Mouse (Mus musculus) kidney, postnatal 25 days (tissue): ENCODE data around the gene Zdhhc11.
"Not testable (repeated sequence)": the region's sequence is repeated elsewhere in the genome, so short reads cannot be mapped to it uniquely, and the experiment has no call there.

ENCODE experiments used
- DNase-seq, 2 experiments: peaks; one replicate each; pipeline ENCODE4 v3.0.0; 2021; ENCODE audit warnings: mixed read lengths in 2 of 2

Zdhhc11 gene

GRCm38 (mm10) chr13:73963551-73963950 is at the start of gene Zdhhc11:
Gene Zdhhc11 (plus strand): TSS chr13:73963851.
- DNase-seq, result no peak

GRCm38 (mm10) chr13:73932201-73932600 is 31.4 kb upstream of the Zdhhc11 start:
- no peak for DNase-seq

GRCm38 (mm10) chr13:73936938-73937320 is 26.7 kb upstream of the Zdhhc11 start:
- DNase-seq, result no peak

GRCm38 (mm10) chr13:73937321-73938176 is 26.1 kb upstream of the Zdhhc11 start, which contains the start of the genes Trip13 and Brd9:
Gene Trip13 (minus strand): TSS chr13:73937784.
Gene Brd9 (plus strand): TSS chr13:73937811.
- peak; percentile 89 to 94 for DNase-seq

GRCm38 (mm10) chr13:73938177-73938560 is 25.5 kb upstream of the Zdhhc11 start:
- no peak for DNase-seq

GRCm38 (mm10) chr13:73939101-73939500 is 24.6 kb upstream of the Zdhhc11 start:
- DNase-seq, result no peak

GRCm38 (mm10) chr13:73944606-73945005 is 19.0 kb upstream of the Zdhhc11 start:
- no peak for DNase-seq

- no peak for DNase-seq
Observed at GRCm38 (mm10) chr13:73953551-73954130, 10.0 kb upstream of the Zdhhc11 start.

GRCm38 (mm10) chr13:73954666-73955065 is 9.0 kb upstream of the Zdhhc11 start:
- no peak for DNase-seq

- no peak for DNase-seq
Observed at GRCm38 (mm10) chr13:73955531-73955930, 8.1 kb upstream of the Zdhhc11 start.

- peak in 1 of 2 experiments; percentile 3 for DNase-seq
Observed at GRCm38 (mm10) chr13:73960117-73960652, 3.5 kb upstream of the Zdhhc11 start.

GRCm38 (mm10) chr13:73961177-73961576 is 2.5 kb upstream of the Zdhhc11 start:
- no peak for DNase-seq

GRCm38 (mm10) chr13:73970545-73971448 is 7.1 kb downstream of the Zdhhc11 start:
- DNase-seq, result peak; percentile 78 to 88

- no peak for DNase-seq
Observed at GRCm38 (mm10) chr13:73974523-73974922, 10.9 kb downstream of the Zdhhc11 start.

GRCm38 (mm10) chr13:73976935-73977334 is 13.3 kb downstream of the Zdhhc11 start:
- no peak for DNase-seq

- DNase-seq, result no peak
Observed at GRCm38 (mm10) chr13:73990325-73990724, 26.7 kb downstream of the Zdhhc11 start.

GRCm38 (mm10) chr13:73990761-73991160 is 27.1 kb downstream of the Zdhhc11 start:
- no peak for DNase-seq

- DNase-seq, result no peak
Observed at GRCm38 (mm10) chr13:73991267-73991666, 27.6 kb downstream of the Zdhhc11 start.

- DNase-seq, result no peak
Observed at GRCm38 (mm10) chr13:73996456-73996855, 32.8 kb downstream of the Zdhhc11 start.

GRCm38 (mm10) chr13:74000519-74000918 is 36.9 kb downstream of the Zdhhc11 start:
- DNase-seq, result no peak

GRCm38 (mm10) chr13:74000961-74001360 is 37.3 kb downstream of the Zdhhc11 start:
- no peak for DNase-seq

GRCm38 (mm10) chr13:74001492-74001891 is 37.8 kb downstream of the Zdhhc11 start:
- DNase-seq, result no peak

- DNase-seq, result not testable (repeated sequence)
Observed at GRCm38 (mm10) chr13:74006881-74007280, 43.2 kb downstream of the Zdhhc11 start.
